Mouse (Mus musculus) CH12.LX (cell line): Measurements from ENCODE around the gene Clp1. TPM values are rescaled to one million over a fixed set of nuclear protein-coding genes. Genes with fewer than 3 reads are reported as not detected.
A peak's percentile ranks its signal among the peaks of the same experiment; 100 is the strongest.

Source experiments
- DNase-seq: peaks from one replicate; pipeline ENCODE4 v3.0.0-alpha.2; 2013; ENCODE audit errors: extremely low read depth
- H3K27ac ChIP-seq: 2 replicates; pipeline ENCODE4 v1.5.1; 2012; ENCODE audit warnings: low read depth, mild to moderate bottlenecking, control low read depth, moderate library complexity; ENCODE audit not compliant: insufficient read depth
- H3K27me3 ChIP-seq: replicated peaks from 2 replicates; pipeline ENCODE3; 2012; ENCODE audit warnings: inconsistent platforms
- H3K36me3 ChIP-seq, 2 experiments: replicated peaks in 1 of 2; 2 replicates each; pipeline versions ENCODE3 to v1.6.1; 2012; ENCODE audit warnings: inconsistent platforms in 1 of 2, low read length in 1 of 2, mild to moderate bottlenecking in 1 of 2, mixed read lengths in 1 of 2, moderate library complexity in 1 of 2; ENCODE audit not compliant: control insufficient read depth in 1 of 2, insufficient read depth in 1 of 2
- H3K4me1 ChIP-seq, 2 experiments: 2 replicates each; pipeline ENCODE4 v1.6.1; 2012; ENCODE audit warnings: inconsistent platforms in 1 of 2, moderate library complexity in 1 of 2; ENCODE audit not compliant: insufficient read depth in 2 of 2, control insufficient read depth in 1 of 2
- H3K4me2 ChIP-seq: 2 replicates; pipeline ENCODE4 v1.6.1; 2012; ENCODE audit warnings: low read depth, mild to moderate bottlenecking, control low read depth; ENCODE audit not compliant: poor library complexity, insufficient read depth, severe bottlenecking
- H3K4me3 ChIP-seq, 3 experiments: fragments of 150-350 bp in 1 of 3; sonication (generic) in 1 of 3; replicated peaks in 1 of 3; 2 replicates each; pipeline versions ENCODE3 to v1.5.1; 2011 to 2012; ENCODE audit warnings: low read depth in 2 of 3, low read length in 2 of 3, mild to moderate bottlenecking in 2 of 3, moderate library complexity in 2 of 3, control low read depth in 1 of 3, improper control_type of control experiment in 1 of 3, inconsistent platforms in 1 of 3, mixed read lengths in 1 of 3; ENCODE audit not compliant: poor library complexity in 1 of 3
- H3K79me2 ChIP-seq: replicated peaks from 2 replicates; pipeline ENCODE4 v1.6.1; 2012; ENCODE audit warnings: mild to moderate bottlenecking, moderate library complexity; ENCODE audit not compliant: control insufficient read depth, poor library complexity, insufficient read depth, severe bottlenecking; ENCODE audit errors: extremely low read depth
- H3K9ac ChIP-seq: 2 replicates; pipeline ENCODE4 v1.6.1; 2012; ENCODE audit warnings: low read depth, mild to moderate bottlenecking, control low read depth, moderate library complexity; ENCODE audit not compliant: insufficient read depth
- H3K9me3 ChIP-seq: replicated peaks from 2 replicates; pipeline ENCODE3; 2012; ENCODE audit warnings: low read length, inconsistent platforms, mixed read lengths
- CHD2 ChIP-seq: IDR thresholded peaks from 2 replicates; pipeline ENCODE4 v1.6.1; 2011; ENCODE audit warnings: low read length, improper control_type of control experiment
- ELF1 ChIP-seq: IDR thresholded peaks from 2 replicates; pipeline ENCODE4 v1.6.1; 2014; ENCODE audit warnings: low read depth, mild to moderate bottlenecking, inconsistent platforms, low read length, improper control_type of control experiment
- EP300 ChIP-seq: IDR thresholded peaks from 2 replicates; pipeline ENCODE4 v1.6.1; 2011; ENCODE audit warnings: low read length, improper control_type of control experiment
- IRF4 ChIP-seq: IDR thresholded peaks from 2 replicates; pipeline ENCODE4 v1.6.1; 2014; ENCODE audit warnings: low read depth, mild to moderate bottlenecking, inconsistent platforms, low read length, improper control_type of control experiment
- JUN ChIP-seq: IDR thresholded peaks from 2 replicates; pipeline ENCODE4 v1.6.1; 2011; ENCODE audit warnings: low read depth, mild to moderate bottlenecking, low read length, improper control_type of control experiment, moderate library complexity; ENCODE audit not compliant: insufficient read depth
- KAT2A ChIP-seq: IDR thresholded peaks from 2 replicates; pipeline ENCODE4 v1.6.1; 2012; ENCODE audit warnings: low read length, improper control_type of control experiment, inconsistent platforms; ENCODE audit not compliant: insufficient replicate concordance
- MAX ChIP-seq: IDR thresholded peaks from 2 replicates; pipeline ENCODE4 v1.6.1; 2011; ENCODE audit warnings: low read length, improper control_type of control experiment
- MAZ ChIP-seq: IDR thresholded peaks from 2 replicates; pipeline ENCODE4 v1.6.1; 2012; ENCODE audit warnings: low read depth, mild to moderate bottlenecking, inconsistent platforms, low read length, improper control_type of control experiment, moderate library complexity
- MXI1 ChIP-seq: IDR thresholded peaks from 2 replicates; pipeline ENCODE4 v1.6.1; 2011; ENCODE audit warnings: mild to moderate bottlenecking, low read depth, low read length, improper control_type of control experiment
- MYC ChIP-seq: IDR thresholded peaks from 2 replicates; pipeline ENCODE4 v1.6.1; 2011; ENCODE audit warnings: low read depth, mild to moderate bottlenecking, improper control_type of control experiment, low read length
- NELFE ChIP-seq: IDR thresholded peaks from 2 replicates; pipeline ENCODE4 v1.6.1; 2011; ENCODE audit warnings: low read depth, low read length, improper control_type of control experiment
- NRF1 ChIP-seq: IDR thresholded peaks from 2 replicates; pipeline ENCODE4 v1.6.1; 2014; ENCODE audit warnings: low read depth, mild to moderate bottlenecking, inconsistent platforms, low read length, improper control_type of control experiment, moderate library complexity
- POLR2A ChIP-seq: IDR thresholded peaks from 2 replicates; pipeline ENCODE4 v1.6.1; 2011; ENCODE audit warnings: low read depth, mild to moderate bottlenecking, improper control_type of control experiment, low read length
- POLR2AphosphoS2 ChIP-seq: IDR thresholded peaks from 2 replicates; pipeline ENCODE4 v1.6.1; 2011; ENCODE audit warnings: low read depth, low read length, improper control_type of control experiment
- RAD21 ChIP-seq: IDR thresholded peaks from 2 replicates; pipeline ENCODE4 v1.6.1; 2011; ENCODE audit warnings: low read depth, mild to moderate bottlenecking, low read length, improper control_type of control experiment, moderate library complexity
- SIN3A ChIP-seq: IDR thresholded peaks from 2 replicates; pipeline ENCODE4 v1.6.1; 2012; ENCODE audit warnings: low read length, improper control_type of control experiment, inconsistent platforms
- SMC3 ChIP-seq: IDR thresholded peaks from 2 replicates; pipeline ENCODE4 v1.6.1; 2011; ENCODE audit warnings: low read depth, low read length, improper control_type of control experiment
- TBP ChIP-seq: conservative IDR thresholded peaks from 2 replicates; pipeline ENCODE4 v1.6.1; 2011; ENCODE audit warnings: low read depth, low read length, improper control_type of control experiment
- TCF12 ChIP-seq: IDR thresholded peaks from 2 replicates; pipeline ENCODE4 v1.6.1; 2014; ENCODE audit warnings: low read depth, mild to moderate bottlenecking, inconsistent platforms, low read length, improper control_type of control experiment
- UBTF ChIP-seq: IDR thresholded peaks from 2 replicates; pipeline ENCODE4 v1.6.1; 2012; ENCODE audit warnings: low read depth, mild to moderate bottlenecking, inconsistent platforms, low read length, improper control_type of control experiment, moderate library complexity
- USF1 ChIP-seq: IDR thresholded peaks from 2 replicates; pipeline ENCODE4 v1.6.1; 2014; ENCODE audit warnings: low read depth, mild to moderate bottlenecking, inconsistent platforms, low read length, improper control_type of control experiment
- USF2 ChIP-seq: conservative IDR thresholded peaks from 2 replicates; pipeline ENCODE4 v1.6.1; 2011; ENCODE audit warnings: low read depth, low read length, improper control_type of control experiment
- ZC3H11A ChIP-seq: IDR thresholded peaks from 2 replicates; pipeline ENCODE4 v1.6.1; 2012; ENCODE audit warnings: low read depth, mild to moderate bottlenecking, inconsistent platforms, low read length, improper control_type of control experiment
- ZKSCAN1 ChIP-seq: IDR thresholded peaks from 2 replicates; pipeline ENCODE4 v1.6.1; 2012; ENCODE audit warnings: low read depth, inconsistent platforms, low read length, improper control_type of control experiment, borderline replicate concordance
- ZMIZ1 ChIP-seq: IDR thresholded peaks from 2 replicates; pipeline ENCODE4 v1.6.1; 2012; ENCODE audit warnings: low read depth, mild to moderate bottlenecking, inconsistent platforms, low read length, improper control_type of control experiment
- ZNF384 ChIP-seq: IDR thresholded peaks from 2 replicates; pipeline ENCODE4 v1.6.1; 2012; ENCODE audit warnings: low read depth, low read length, improper control_type of control experiment, inconsistent platforms
- dilution Hi-C: fragments of 300-500 bp; cut with MboI; formaldehyde crosslinking; loops from 2 replicates; pipeline ENCODE4 v1.14.3; 2020; ENCODE audit warnings: low sequenced_read_pairs; ENCODE audit not compliant: extremely low pct_unique_long_range_greater_than_20kb, extremely low pct_ligation_motif_present
- in situ Hi-C: fragments of 300-500 bp; cut with MboI; formaldehyde crosslinking; loops from 3 replicates; pipeline ENCODE4 v1.14.3; 2019; ENCODE audit warnings: low sequenced_read_pairs, low pct_ligation_motif_present, low pct_unique_long_range_greater_than_20kb, mixed read lengths
- polyA plus RNA-seq: library from polyadenylated mRNA; unstranded; fragments of >175 nt; gene quantifications from 2 replicates; pipeline ENCODE4 v1.2.1, GENCODE M21; 2012; ENCODE audit warnings: low read depth; ENCODE audit not compliant: insufficient read length
- total RNA-seq, 2 experiments: library from RNA; depleted of rRNA; stranded (reverse); fragments of 300-350 nt in 1 of 2; fragments of >200 nt in 1 of 2; gene quantifications; 2 replicates each; pipeline ENCODE4 v1.2.3; 2012 to 2014

Gene Clp1
- total and polyA plus RNA-seq, 3 experiments, result 32.0 to 65.2 (median 46.5) TPM

DNA sequence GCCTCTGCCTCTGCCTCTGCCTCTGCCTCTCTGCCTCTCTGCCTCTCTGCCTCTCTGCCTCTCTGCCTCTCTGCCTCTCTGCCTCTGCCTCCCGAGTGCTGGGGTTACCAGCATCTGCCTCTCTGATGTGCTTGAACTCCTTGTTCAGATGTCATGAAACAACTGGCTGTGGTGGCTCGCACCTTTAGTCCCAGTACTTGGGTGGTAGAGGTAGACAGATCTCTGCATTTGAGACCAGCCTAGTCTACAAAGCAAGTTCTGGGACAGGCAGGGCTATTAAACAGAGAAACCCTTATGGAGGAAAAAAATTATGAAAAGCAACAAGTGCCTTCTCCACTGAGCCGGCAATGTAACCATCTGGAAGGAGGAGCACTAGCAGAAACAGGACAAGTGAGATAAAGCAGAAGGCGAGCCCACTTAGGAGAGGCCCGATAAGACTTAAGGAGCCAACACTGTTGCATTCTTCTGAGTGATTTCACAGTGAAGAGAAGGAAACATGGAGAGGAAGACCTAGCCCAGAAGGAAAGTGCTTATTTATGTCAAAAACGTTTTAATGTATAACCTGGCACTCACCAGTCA, 44.5 kb downstream of the Clp1 start:
- no peaks in the 10 kb centered on the region for H3K27me3 ChIP-seq
- peaks cover 0 to 10% of the 10 kb centered on the region in 2 experiments; a peak in 2 of 4 replicates for H3K4me1 ChIP-seq
- H3K27ac ChIP-seq, result no peak overlapping the region
- H3K9ac ChIP-seq, result no peak overlapping the region
- no peak overlapping the region for H3K4me2 ChIP-seq
- peaks cover 11% of the 10 kb centered on the region for H3K79me2 ChIP-seq
- dilution Hi-C loops (no loop called here), in situ Hi-C loops (no loop called here)
- H3K4me3 ChIP-seq, result no peak overlapping the region
- DNase-seq, result no peak
- H3K9me3 ChIP-seq, result no peaks in the 10 kb centered on the region
- peaks cover 18 to 56% of the 10 kb centered on the region in 2 experiments for H3K36me3 ChIP-seq
- TF ChIP-seq POLR2A, result no peak
- TF ChIP-seq TBP, result no peak
- no peak for TF ChIP-seq ZKSCAN1
- TF ChIP-seq POLR2AphosphoS2, result no peak
- no peak for TF ChIP-seq USF2
- no peak for TF ChIP-seq KAT2A
- TF ChIP-seq EP300, result no peak
- TF ChIP-seq TCF12, result no peak
- no peak for TF ChIP-seq USF1
- TF ChIP-seq ZC3H11A, result no peak
- no peak for TF ChIP-seq MAZ
- TF ChIP-seq ELF1, result no peak
- no peak for TF ChIP-seq ZNF384
- no peak for TF ChIP-seq RAD21
- no peak for TF ChIP-seq SMC3
- no peak for TF ChIP-seq UBTF
- no peak for TF ChIP-seq MAX
- no peak for TF ChIP-seq NELFE
- TF ChIP-seq JUN, result no peak
- no peak for TF ChIP-seq NRF1

DNA sequence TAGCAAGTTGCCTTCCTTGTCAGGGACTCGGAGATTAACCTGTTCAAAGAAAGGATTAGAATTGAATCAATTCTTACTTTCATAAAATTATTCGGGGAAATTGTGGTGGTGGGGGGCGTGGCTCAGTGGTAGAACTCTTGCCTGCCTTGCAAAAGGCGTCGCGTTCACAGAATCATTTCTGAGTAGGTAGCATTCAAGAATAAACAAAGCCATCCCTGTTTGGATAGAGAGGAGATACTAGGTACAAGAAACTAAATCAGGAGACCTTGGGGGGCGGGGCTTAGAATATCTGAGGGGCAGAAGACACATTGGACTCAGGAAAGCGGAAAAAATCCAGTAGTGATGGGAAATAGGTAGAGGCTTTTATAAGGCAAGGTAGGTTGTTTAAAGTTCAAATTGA, 48.1 kb downstream of the Clp1 start, which contains the start of gene Tmx2:
Tmx2 (minus strand) TSS at position 125 of the 400 bp plus-strand sequence.
- Histone ChIP-seq H3K4me1 (peaks cover 0 to 26% of the 10 kb centered on the region in 2 experiments; a peak in 2 of 4 replicates), H3K9ac (peak within 1 kb of the TSS; percentile 75), H3K79me2 (peaks cover 27% of the 10 kb centered on the region), H3K4me3 (peak within 1 kb of the TSS; percentile 95 to 99 (median 96)), H3K27ac (peak within 1 kb of the TSS; percentile 25; the same call in 1 of the 2 replicates), H3K27me3 (no peaks in the 10 kb centered on the region), H3K4me2 (peak within 1 kb of the TSS; percentile 87), H3K9me3 (no peaks in the 10 kb centered on the region), H3K36me3 (peaks cover 16 to 45% of the 10 kb centered on the region in 2 experiments)
- TF ChIP-seq SIN3A (no peak), ZMIZ1 (no peak), IRF4 (no peak), CHD2 (no peak), MXI1 (0 out of 2 replicates have a peak, but pooled peaks have one; percentile 27), UBTF (no peak), MYC (no peak), TCF12 (no peak)
- in situ Hi-C loops (no loop called here), dilution Hi-C loops (no loop called here)
- no peak for DNase-seq
